Mouse (Mus musculus): ENCODE measurements around the gene Tcl1.

GRCm38 (mm10) chr12:105217101-105217760 is 5.4 kb downstream of the Tcl1 start:
- TF ChIP-seq POLR2A (IDR thresholded peaks at IDR 0.05; ENCODE audit: control insufficient read depth, low read depth, low read length) (no peak), CTCF (IDR thresholded peaks at IDR 0.05; ENCODE audit: control insufficient read depth, insufficient read depth, insufficient replicate concordance, low read depth, low read length) (no peak)

Data from testis, adult 2 months (tissue).